Mouse (Mus musculus): Measurements from ENCODE around the gene Glg1. TPM values are rescaled to one million over a fixed set of nuclear protein-coding genes. Genes with fewer than 3 reads are reported as not detected.
A peak's percentile ranks its signal among the peaks of the same experiment; 100 is the strongest.

The Glg1 gene
- polyA plus RNA-seq, 1 experiment = 81.9 TPM

DNA sequence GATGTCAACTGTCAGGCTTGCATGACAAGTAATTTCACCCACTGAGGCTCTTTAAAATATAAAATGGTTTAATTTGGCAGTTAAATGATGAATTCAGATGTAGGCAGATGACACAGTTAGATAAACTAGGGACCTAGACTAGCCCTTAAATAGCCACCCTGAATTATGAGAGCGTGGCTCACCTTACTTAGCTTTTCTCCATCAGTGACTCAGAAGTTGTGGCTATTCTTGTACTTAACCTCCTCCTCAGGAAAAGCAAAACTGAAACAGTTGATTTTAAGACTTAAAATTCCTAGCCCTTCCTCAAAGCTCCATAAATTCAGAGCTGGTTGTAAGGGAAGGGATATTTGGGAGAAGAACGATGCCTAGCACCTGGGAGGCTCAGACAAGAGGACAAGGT, 47.8 kb downstream of the Glg1 start:
- no peak overlapping the region for H3K4me3 ChIP-seq (ENCODE audit: insufficient read depth, low read length)
- no peak for TF ChIP-seq CTCF (IDR thresholded peaks at IDR 0.05; ENCODE audit: low read depth, low read length)
- no peak for TF ChIP-seq POLR2A (IDR thresholded peaks at IDR 0.05; ENCODE audit: borderline replicate concordance, low read depth, low read length)
- no peak overlapping the region for H3K27ac ChIP-seq (ENCODE audit: insufficient read depth, low read depth, low read length)
- H3K4me1 ChIP-seq (ENCODE audit: control insufficient read depth, insufficient read depth, low read length) = peaks cover 16% of the 10 kb centered on the region

- H3K4me1 ChIP-seq (ENCODE audit: control insufficient read depth, insufficient read depth, low read length) = peaks cover 21% of the 10 kb centered on the region
- no peak for TF ChIP-seq CTCF (IDR thresholded peaks at IDR 0.05; ENCODE audit: low read depth, low read length)
- TF ChIP-seq POLR2A (IDR thresholded peaks at IDR 0.05; ENCODE audit: borderline replicate concordance, low read depth, low read length) = no peak
- H3K4me3 ChIP-seq (ENCODE audit: insufficient read depth, low read length) = no peak overlapping the region
- no peak overlapping the region for H3K27ac ChIP-seq (ENCODE audit: insufficient read depth, low read depth, low read length)
Observed at GRCm38 (mm10) chr8:111209874-111210273, 49.1 kb downstream of the Glg1 start.

DNA sequence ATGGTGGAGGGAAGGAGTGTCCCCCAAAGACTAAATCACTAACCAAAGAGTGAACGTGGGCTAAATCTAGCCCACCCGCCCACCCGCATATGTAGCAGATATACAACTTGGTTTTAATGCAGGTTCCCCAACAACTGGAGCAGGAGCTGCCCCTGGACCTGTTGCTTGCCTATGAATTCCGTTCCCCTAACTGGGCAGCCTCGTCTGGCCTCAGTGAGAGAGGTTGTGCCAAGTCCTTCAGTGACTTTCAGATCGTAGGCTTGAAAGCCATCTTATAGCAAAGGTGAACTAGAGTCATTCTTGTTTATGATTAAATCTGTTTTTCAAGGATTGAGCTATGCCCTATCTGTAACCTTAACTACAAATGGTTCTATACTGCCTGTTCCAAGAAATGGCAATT, 52.7 kb downstream of the Glg1 start:
- Histone ChIP-seq H3K4me3 (ENCODE audit: insufficient read depth, low read length) (no peak overlapping the region), H3K27ac (ENCODE audit: insufficient read depth, low read depth, low read length) (no peak overlapping the region), H3K4me1 (ENCODE audit: control insufficient read depth, insufficient read depth, low read length) (peaks cover 22% of the 10 kb centered on the region)
- TF ChIP-seq POLR2A (IDR thresholded peaks at IDR 0.05; ENCODE audit: borderline replicate concordance, low read depth, low read length) = no peak
- TF ChIP-seq CTCF (IDR thresholded peaks at IDR 0.05; ENCODE audit: low read depth, low read length) = no peak

- TF ChIP-seq CTCF (IDR thresholded peaks at IDR 0.05; ENCODE audit: low read depth, low read length) (no peak), POLR2A (IDR thresholded peaks at IDR 0.05; ENCODE audit: borderline replicate concordance, low read depth, low read length) (no peak)
- Histone ChIP-seq H3K4me3 (ENCODE audit: insufficient read depth, low read length) (no peak overlapping the region), H3K4me1 (ENCODE audit: control insufficient read depth, insufficient read depth, low read length) (peaks cover 13% of the 10 kb centered on the region), H3K27ac (ENCODE audit: insufficient read depth, low read depth, low read length) (no peak overlapping the region)
Observed at GRCm38 (mm10) chr8:111205033-111205432, 54.0 kb downstream of the Glg1 start.

DNA sequence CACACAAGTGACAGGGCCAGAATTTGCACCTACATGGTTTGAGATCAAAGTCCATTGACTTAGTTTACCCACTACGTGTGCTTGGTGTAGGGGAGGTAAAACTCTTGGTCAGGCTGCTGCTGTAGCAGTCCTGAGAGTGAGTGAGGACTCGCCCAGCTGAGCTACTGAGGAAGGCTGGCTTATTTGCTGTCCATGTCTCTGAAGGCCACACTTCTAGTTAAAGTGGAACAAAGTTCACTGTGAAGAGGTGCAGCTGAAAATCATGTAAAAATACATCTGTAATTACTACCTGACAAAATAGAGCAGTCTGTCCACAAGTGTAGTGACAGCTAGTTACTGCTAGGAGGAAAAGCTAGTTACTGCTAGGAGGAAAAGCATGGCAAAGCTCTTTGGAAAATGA, 55.7 kb downstream of the Glg1 start:
- Histone ChIP-seq H3K27ac (ENCODE audit: insufficient read depth, low read depth, low read length) (no peak overlapping the region), H3K4me3 (ENCODE audit: insufficient read depth, low read length) (no peak overlapping the region)
- TF ChIP-seq POLR2A (IDR thresholded peaks at IDR 0.05; ENCODE audit: borderline replicate concordance, low read depth, low read length) (no peak), CTCF (IDR thresholded peaks at IDR 0.05; ENCODE audit: low read depth, low read length) (no peak)

DNA sequence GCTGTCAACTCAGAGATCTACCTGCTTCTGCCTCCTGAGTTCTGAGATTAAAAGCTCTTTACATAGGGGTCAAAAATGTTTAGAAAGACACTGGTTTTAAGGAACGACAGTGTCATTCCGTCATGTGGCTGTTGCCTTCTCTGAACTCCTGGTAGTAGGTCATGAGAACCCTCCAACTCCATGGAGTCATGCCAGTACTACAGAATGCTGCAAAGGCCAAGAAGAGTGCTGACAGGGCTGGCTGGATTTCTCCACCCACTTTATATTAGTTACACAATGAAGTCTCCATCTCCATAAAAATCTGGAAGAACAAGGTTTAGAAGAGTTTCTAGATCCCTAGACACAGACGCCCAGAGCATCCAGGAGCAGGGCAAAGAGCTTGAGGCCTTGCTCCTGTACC, 61.0 kb downstream of the Glg1 start:
- TF ChIP-seq POLR2A (IDR thresholded peaks at IDR 0.05; ENCODE audit: borderline replicate concordance, low read depth, low read length) (no peak), CTCF (IDR thresholded peaks at IDR 0.05; ENCODE audit: low read depth, low read length) (no peak)
- Histone ChIP-seq H3K27ac (ENCODE audit: insufficient read depth, low read depth, low read length) (no peak overlapping the region), H3K4me1 (ENCODE audit: control insufficient read depth, insufficient read depth, low read length) (no peaks in the 10 kb centered on the region), H3K4me3 (ENCODE audit: insufficient read depth, low read length) (no peak overlapping the region)

More for the DNA sequence above, 55.7 kb downstream of the Glg1 start:
- H3K4me1 ChIP-seq (ENCODE audit: control insufficient read depth, insufficient read depth, low read length) = peaks cover 8% of the 10 kb centered on the region

DNA sequence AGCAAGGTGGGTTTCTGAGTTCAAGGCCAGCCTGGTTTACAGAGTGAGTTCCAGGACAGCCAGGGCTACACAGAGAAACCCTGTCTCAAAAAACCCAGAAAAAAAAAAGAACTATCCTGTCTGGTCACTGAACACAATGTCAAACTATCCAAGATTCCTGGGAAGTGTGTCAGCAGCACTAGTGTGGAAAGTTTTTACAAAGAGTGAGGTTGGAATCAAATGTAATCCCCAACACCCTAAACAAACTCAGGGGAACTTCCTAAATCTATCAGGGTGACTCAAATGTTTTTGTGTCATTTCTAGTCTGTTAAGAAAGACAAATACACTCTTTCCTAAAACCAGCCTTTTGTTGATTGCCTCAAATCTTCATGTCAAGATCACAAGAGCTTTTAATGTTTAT, 62.8 kb downstream of the Glg1 start:
- H3K27ac ChIP-seq (ENCODE audit: insufficient read depth, low read depth, low read length) = no peak overlapping the region
- TF ChIP-seq CTCF (IDR thresholded peaks at IDR 0.05; ENCODE audit: low read depth, low read length) (no peak), POLR2A (IDR thresholded peaks at IDR 0.05; ENCODE audit: borderline replicate concordance, low read depth, low read length) (no peak)
- H3K4me1 ChIP-seq (ENCODE audit: control insufficient read depth, insufficient read depth, low read length) = peaks cover 5% of the 10 kb centered on the region
- no peak overlapping the region for H3K4me3 ChIP-seq (ENCODE audit: insufficient read depth, low read length)

GRCm38 (mm10) chr8:111188594-111189211, 70.3 kb downstream of the Glg1 start:
- Histone ChIP-seq H3K27ac (ENCODE audit: insufficient read depth, low read depth, low read length) (no peak overlapping the region), H3K4me3 (ENCODE audit: insufficient read depth, low read length) (no peak overlapping the region), H3K4me1 (ENCODE audit: control insufficient read depth, insufficient read depth, low read length) (peaks cover 19% of the 10 kb centered on the region)
- TF ChIP-seq CTCF (IDR thresholded peaks at IDR 0.05; ENCODE audit: low read depth, low read length) (no peak), POLR2A (IDR thresholded peaks at IDR 0.05; ENCODE audit: borderline replicate concordance, low read depth, low read length) (no peak)

DNA sequence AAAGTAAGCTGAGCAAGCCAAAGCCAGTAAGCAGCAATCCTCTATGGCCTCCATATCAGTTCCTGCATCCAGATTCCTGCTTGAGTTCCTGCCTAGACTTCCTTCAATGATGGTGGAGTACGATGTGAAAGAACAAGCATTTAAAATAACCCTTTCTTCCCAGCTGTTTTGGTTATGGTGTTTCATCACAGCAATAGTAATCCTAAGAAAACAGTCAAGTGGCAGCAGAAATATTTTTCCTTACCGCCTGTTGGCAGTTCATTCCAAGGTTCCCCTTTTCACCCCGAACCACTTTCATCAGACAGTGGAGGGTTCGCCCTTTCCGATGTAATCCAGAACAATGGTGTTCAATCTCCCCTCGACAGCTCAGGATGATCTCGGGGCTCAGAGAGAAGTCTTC, 71.5 kb downstream of the Glg1 start:
- TF ChIP-seq POLR2A (IDR thresholded peaks at IDR 0.05; ENCODE audit: borderline replicate concordance, low read depth, low read length) (no peak), CTCF (IDR thresholded peaks at IDR 0.05; ENCODE audit: low read depth, low read length) (no peak)
- Histone ChIP-seq H3K27ac (ENCODE audit: insufficient read depth, low read depth, low read length) (no peak overlapping the region), H3K4me1 (ENCODE audit: control insufficient read depth, insufficient read depth, low read length) (peaks cover 21% of the 10 kb centered on the region), H3K4me3 (ENCODE audit: insufficient read depth, low read length) (no peak overlapping the region)

DNA sequence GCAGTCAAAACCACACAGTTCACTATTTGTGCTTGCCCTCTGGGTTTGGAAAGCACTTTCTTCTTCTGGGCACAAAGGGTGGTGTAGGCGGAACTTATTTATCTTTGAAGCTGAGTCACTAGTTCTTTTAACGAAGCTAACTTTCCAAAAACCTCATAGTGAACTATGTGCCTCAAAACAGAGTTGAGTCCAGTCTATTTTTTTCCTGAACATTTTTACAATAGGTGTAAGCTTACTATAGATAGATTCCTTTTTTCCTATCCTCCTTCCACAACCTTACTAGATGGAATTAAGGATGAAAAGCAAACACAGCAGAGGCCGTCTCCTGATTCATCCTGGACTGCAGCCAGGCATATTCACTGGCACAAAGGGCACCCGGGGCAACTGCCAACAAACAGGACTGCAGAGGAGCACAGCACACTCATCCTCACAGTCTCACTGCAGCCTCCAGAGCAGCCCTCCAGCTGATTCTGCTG, 73.5 kb downstream of the Glg1 start:
- H3K4me1 ChIP-seq (ENCODE audit: control insufficient read depth, insufficient read depth, low read length) = peaks cover 21% of the 10 kb centered on the region
- no peak overlapping the region; the same call in 1 of the 2 replicates for H3K4me3 ChIP-seq (ENCODE audit: insufficient read depth, low read length)
- H3K27ac ChIP-seq (ENCODE audit: insufficient read depth, low read depth, low read length) = peak overlapping the region; percentile 53
- TF ChIP-seq CTCF (IDR thresholded peaks at IDR 0.05; ENCODE audit: low read depth, low read length) (no peak), POLR2A (IDR thresholded peaks at IDR 0.05; ENCODE audit: borderline replicate concordance, low read depth, low read length) (no peak)

Data from bone marrow macrophage, adult 2 months (primary cell).